Mouse (Mus musculus) hindbrain, embryonic 10.5 days (tissue): ENCODE data around the gene Plekhj1. TPM values are rescaled to one million over a fixed set of nuclear protein-coding genes. Genes with fewer than 3 reads are reported as not detected.

ENCODE experiments used
- DNase-seq: peaks from one replicate; pipeline ENCODE4 v3.0.0-alpha.2; 2017; ENCODE audit warnings: low spot score
- H3K27ac ChIP-seq: fragments of 300-500 bp; sonication (generic); 2 replicates; pipeline ENCODE4 v1.5.1; 2016; ENCODE audit warnings: mild to moderate bottlenecking, moderate library complexity
- H3K27me3 ChIP-seq: fragments of 300-500 bp; sonication (generic); 2 replicates; pipeline ENCODE4 v1.6.1; 2016; ENCODE audit warnings: mild to moderate bottlenecking; ENCODE audit not compliant: poor library complexity, insufficient read depth, severe bottlenecking
- H3K36me3 ChIP-seq: fragments of 300-500 bp; sonication (generic); 2 replicates; pipeline ENCODE4 v1.6.1; 2016; ENCODE audit warnings: mild to moderate bottlenecking, moderate library complexity
- H3K4me1 ChIP-seq: fragments of 300-500 bp; sonication (generic); replicated peaks from 2 replicates; pipeline ENCODE4 v1.6.1; 2016; ENCODE audit warnings: mild to moderate bottlenecking
- H3K4me3 ChIP-seq: fragments of 300-500 bp; sonication (generic); 2 replicates; pipeline ENCODE4 v1.5.1; 2016; ENCODE audit warnings: mild to moderate bottlenecking, moderate library complexity
- H3K9me3 ChIP-seq: fragments of 300-500 bp; sonication (generic); 2 replicates; pipeline ENCODE4 v1.6.1; 2016; ENCODE audit warnings: mild to moderate bottlenecking, moderate library complexity
- WGBS: fragments of 180-500 bp; shearing (Covaris S2); methylation state at CpG from one replicate; pipeline ENCODE4 v1.1.7; 2016; 5-methylcytosine and 5-hydroxymethylcytosine counted together
- polyA plus RNA-seq: library from polyadenylated mRNA; unstranded; fragments of >200 nt; fragmentation: Nextera tagmentation; extraction: Ambion mirVana; gene quantifications from 2 replicates; pipeline ENCODE4 v1.2.1, GENCODE M21; 2016

Gene Plekhj1
- polyA plus RNA-seq, 1 experiment from 2014 or later = 189 TPM

GRCm38 (mm10) chr10:80777123-80777522, 21.3 kb downstream of the Plekhj1 start:
- H3K27me3 ChIP-seq = no peaks in the 10 kb centered on the region
- no peak overlapping the region for H3K27ac ChIP-seq
- no peak overlapping the region for H3K4me3 ChIP-seq
- H3K4me1 ChIP-seq = peaks cover 8% of the 10 kb centered on the region; the same call in 1 of the 2 replicates
- no peak for DNase-seq
- peaks cover 100% of the 10 kb centered on the region for H3K36me3 ChIP-seq
- 93% methylated on average over 5 of the region's 5 CpGs for WGBS
- H3K9me3 ChIP-seq = no peaks in the 10 kb centered on the region

- WGBS = 87% methylated on average over 6 of the region's 6 CpGs
- Histone ChIP-seq H3K9me3 (no peaks in the 10 kb centered on the region), H3K4me1 (peaks cover 8% of the 10 kb centered on the region; the same call in 1 of the 2 replicates), H3K27ac (no peak overlapping the region), H3K27me3 (no peaks in the 10 kb centered on the region), H3K36me3 (peaks cover 100% of the 10 kb centered on the region), H3K4me3 (no peak overlapping the region)
- no peak for DNase-seq
Measured at GRCm38 (mm10) chr10:80776358-80776869, 22.0 kb downstream of the Plekhj1 start.

- Histone ChIP-seq H3K4me3 (no peak overlapping the region), H3K27ac (no peak overlapping the region), H3K9me3 (no peaks in the 10 kb centered on the region), H3K4me1 (peaks cover 8% of the 10 kb centered on the region; the same call in 1 of the 2 replicates), H3K36me3 (peaks cover 100% of the 10 kb centered on the region), H3K27me3 (no peaks in the 10 kb centered on the region)
- DNase-seq = no peak
- 89% methylated on average over 4 of the region's 4 CpGs for WGBS
Measured at GRCm38 (mm10) chr10:80775731-80776130, 22.7 kb downstream of the Plekhj1 start.

- H3K4me3 ChIP-seq = no peak overlapping the region
- H3K9me3 ChIP-seq = no peaks in the 10 kb centered on the region
- H3K27me3 ChIP-seq = no peaks in the 10 kb centered on the region
- WGBS = 91% methylated on average over 4 of the region's 4 CpGs
- H3K4me1 ChIP-seq = peaks cover 8% of the 10 kb centered on the region; the same call in 1 of the 2 replicates
- DNase-seq = no peak
- no peak overlapping the region for H3K27ac ChIP-seq
- H3K36me3 ChIP-seq = peaks cover 100% of the 10 kb centered on the region
Measured at GRCm38 (mm10) chr10:80774981-80775380, 23.4 kb downstream of the Plekhj1 start.

GRCm38 (mm10) chr10:80774549-80774948, 23.9 kb downstream of the Plekhj1 start:
- H3K27me3 ChIP-seq = no peaks in the 10 kb centered on the region

GRCm38 (mm10) chr10:80773816-80774215, 24.6 kb downstream of the Plekhj1 start:
- H3K4me3 ChIP-seq = no peak overlapping the region
- no peak overlapping the region for H3K27ac ChIP-seq
- no peaks in the 10 kb centered on the region for H3K27me3 ChIP-seq
- peaks cover 100% of the 10 kb centered on the region for H3K36me3 ChIP-seq
- H3K9me3 ChIP-seq = no peaks in the 10 kb centered on the region
- 89% methylated on average over 5 of the region's 5 CpGs for WGBS
- peaks cover 8% of the 10 kb centered on the region; the same call in 1 of the 2 replicates for H3K4me1 ChIP-seq
- DNase-seq = no peak

More at GRCm38 (mm10) chr10:80774549-80774948, 23.9 kb downstream of the Plekhj1 start:
- peak; percentile 73 for DNase-seq
- peaks cover 8% of the 10 kb centered on the region; the same call in 1 of the 2 replicates for H3K4me1 ChIP-seq
- H3K36me3 ChIP-seq = peaks cover 100% of the 10 kb centered on the region
- no peak overlapping the region for H3K4me3 ChIP-seq
- 64% methylated on average over 2 of the region's 2 CpGs for WGBS
- no peak overlapping the region for H3K27ac ChIP-seq
- H3K9me3 ChIP-seq = no peaks in the 10 kb centered on the region

- no peak overlapping the region for H3K27ac ChIP-seq
- 88% methylated on average over 6 of the region's 6 CpGs for WGBS
Measured at GRCm38 (mm10) chr10:80768365-80768764, 30.1 kb downstream of the Plekhj1 start.

GRCm38 (mm10) chr10:80766161-80766815, 32.1 kb downstream of the Plekhj1 start:
- no peaks in the 10 kb centered on the region for H3K9me3 ChIP-seq
- no peaks in the 10 kb centered on the region for H3K27me3 ChIP-seq
- H3K4me3 ChIP-seq = no peak overlapping the region
- H3K4me1 ChIP-seq = peaks cover 12% of the 10 kb centered on the region
- H3K36me3 ChIP-seq = peaks cover 88% of the 10 kb centered on the region
- no peak overlapping the region for H3K27ac ChIP-seq
- 76% methylated on average over 10 of the region's 10 CpGs for WGBS
- no peak for DNase-seq

More at GRCm38 (mm10) chr10:80768365-80768764, 30.1 kb downstream of the Plekhj1 start:
- Histone ChIP-seq H3K4me1 (peaks cover 7% of the 10 kb centered on the region), H3K4me3 (no peak overlapping the region), H3K27me3 (no peaks in the 10 kb centered on the region), H3K36me3 (peaks cover 99% of the 10 kb centered on the region), H3K9me3 (no peaks in the 10 kb centered on the region)
- DNase-seq = no peak

GRCm38 (mm10) chr10:80765746-80766145, 32.7 kb downstream of the Plekhj1 start:
- WGBS = 89% methylated on average over 2 of the region's 2 CpGs
- Histone ChIP-seq H3K4me3 (no peak overlapping the region), H3K27me3 (no peaks in the 10 kb centered on the region), H3K9me3 (no peaks in the 10 kb centered on the region), H3K4me1 (peaks cover 16% of the 10 kb centered on the region), H3K27ac (no peak overlapping the region), H3K36me3 (peaks cover 82% of the 10 kb centered on the region)
- DNase-seq = no peak

- Histone ChIP-seq H3K9me3 (no peaks in the 10 kb centered on the region), H3K4me3 (no peak overlapping the region), H3K27ac (no peak overlapping the region), H3K27me3 (no peaks in the 10 kb centered on the region), H3K36me3 (peaks cover 60% of the 10 kb centered on the region), H3K4me1 (peaks cover 36% of the 10 kb centered on the region)
- WGBS = 88% methylated on average over 2 of the region's 2 CpGs
- no peak for DNase-seq
Measured at GRCm38 (mm10) chr10:80763502-80763901, 34.9 kb downstream of the Plekhj1 start.

GRCm38 (mm10) chr10:80761821-80762220, 36.6 kb downstream of the Plekhj1 start:
- no peak for DNase-seq
- Histone ChIP-seq H3K27me3 (no peaks in the 10 kb centered on the region), H3K4me3 (no peak overlapping the region), H3K4me1 (peaks cover 53% of the 10 kb centered on the region), H3K9me3 (no peaks in the 10 kb centered on the region), H3K27ac (no peak overlapping the region), H3K36me3 (peaks cover 45% of the 10 kb centered on the region)
- 75% methylated on average over 3 of the region's 3 CpGs for WGBS

- H3K27me3 ChIP-seq = no peaks in the 10 kb centered on the region
- H3K36me3 ChIP-seq = peaks cover 35% of the 10 kb centered on the region
- no peak overlapping the region for H3K27ac ChIP-seq
- H3K9me3 ChIP-seq = no peaks in the 10 kb centered on the region
- H3K4me3 ChIP-seq = no peak overlapping the region
- no peak for DNase-seq
- WGBS = 87% methylated on average over 4 of the region's 4 CpGs
- peaks cover 55% of the 10 kb centered on the region for H3K4me1 ChIP-seq
Measured at GRCm38 (mm10) chr10:80760596-80761524, 37.6 kb downstream of the Plekhj1 start.
